Mouse (Mus musculus) cerebellum, adult 2 months (tissue): ENCODE data around the gene Med24. TPM values are rescaled to one million over a fixed set of nuclear protein-coding genes. Genes with fewer than 3 reads are reported as not detected.
A peak's percentile ranks its signal among the peaks of the same experiment; 100 is the strongest.

Source experiments
- DNase-seq, 2 experiments: peaks; one replicate each; pipeline ENCODE4 v3.0.0; 2021
- H3K27ac ChIP-seq: fragments of 200-500 bp; 2 replicates; pipeline ENCODE4 v1.5.1; 2012; ENCODE audit warnings: low read length, control low read depth, inconsistent platforms; ENCODE audit not compliant: insufficient read depth
- H3K27me3 ChIP-seq: fragments of 200-500 bp; 2 replicates; pipeline ENCODE4 v1.6.1; 2012; ENCODE audit warnings: inconsistent platforms, mild to moderate bottlenecking, low read length, moderate library complexity; ENCODE audit not compliant: control insufficient read depth, insufficient read depth
- H3K4me1 ChIP-seq: fragments of 200-500 bp; 2 replicates; pipeline ENCODE4 v1.6.1; 2011; ENCODE audit warnings: low read length; ENCODE audit not compliant: control insufficient read depth, insufficient read depth
- H3K4me3 ChIP-seq: fragments of 200-500 bp; replicated peaks from 2 replicates; pipeline ENCODE3; 2011; ENCODE audit warnings: mild to moderate bottlenecking, low read depth, low read length, control low read depth; ENCODE audit not compliant: insufficient read depth
- CTCF ChIP-seq: fragments of 200-500 bp; IDR thresholded peaks from 2 replicates; pipeline ENCODE4 v1.5.1; 2011; ENCODE audit warnings: low read depth, mild to moderate bottlenecking, control low read depth, low read length, moderate library complexity, borderline replicate concordance; ENCODE audit not compliant: insufficient read depth
- POLR2A ChIP-seq: fragments of 200-500 bp; IDR thresholded peaks from 2 replicates; pipeline ENCODE4 v1.6.1; 2011; ENCODE audit warnings: low read length, control low read depth, borderline replicate concordance; ENCODE audit not compliant: insufficient read depth
- WGBS: fragments of 180-500 bp; shearing (Covaris S2); methylation state at CpG from one replicate; pipeline ENCODE4 v1.1.7; 2018; 5-methylcytosine and 5-hydroxymethylcytosine counted together
- polyA plus RNA-seq: library from polyadenylated mRNA; depleted of rRNA; stranded (reverse); fragments of >200 nt; gene quantifications from 2 replicates; pipeline ENCODE4 v1.2.3, GENCODE M21; 2012

Gene Med24
- polyA plus RNA-seq, 1 experiment: 105 TPM

GRCm38 (mm10) chr11:98707401-98708281 is 21.6 kb downstream of the Med24 start:
- WGBS: 85% methylated on average over 22 of the region's 22 CpGs
- Histone ChIP-seq H3K27me3 (no peaks in the 10 kb centered on the region), H3K4me3 (no peak overlapping the region), H3K27ac (no peak overlapping the region), H3K4me1 (peaks cover under 1% of the 10 kb centered on the region; the same call in 1 of the 2 replicates)
- DNase-seq: no peak
- TF ChIP-seq POLR2A (no peak), CTCF (no peak)

- TF ChIP-seq CTCF (no peak), POLR2A (no peak)
- DNase-seq: no peak
- Histone ChIP-seq H3K4me3 (no peak overlapping the region), H3K27ac (no peak overlapping the region), H3K27me3 (no peaks in the 10 kb centered on the region), H3K4me1 (peaks cover 10% of the 10 kb centered on the region)
- 87% methylated on average over 10 of the region's 10 CpGs for WGBS
Measured at GRCm38 (mm10) chr11:98705021-98705420, 24.2 kb downstream of the Med24 start.

GRCm38 (mm10) chr11:98702323-98702722 is 26.9 kb downstream of the Med24 start:
- H3K4me3 ChIP-seq: no peak overlapping the region
- H3K27ac ChIP-seq: no peak overlapping the region
- H3K4me1 ChIP-seq: peaks cover 11% of the 10 kb centered on the region
- 37% methylated on average over 5 of the region's 5 CpGs for WGBS
- TF ChIP-seq CTCF (no peak), POLR2A (no peak)
- no peak for DNase-seq
- no peaks in the 10 kb centered on the region for H3K27me3 ChIP-seq

GRCm38 (mm10) chr11:98701213-98701670 is 28.0 kb downstream of the Med24 start, which contains the start of gene Csf3:
TSS of gene Csf3 (plus strand) at chr11:98701263.
- TF ChIP-seq POLR2A: no peak
- no peak for TF ChIP-seq CTCF

GRCm38 (mm10) chr11:98699911-98700310 is 29.3 kb downstream of the Med24 start:
- no peaks in the 10 kb centered on the region for H3K27me3 ChIP-seq
- WGBS: 34% methylated on average over 4 of the region's 4 CpGs
- peaks cover 11% of the 10 kb centered on the region for H3K4me1 ChIP-seq
- no peak overlapping the region for H3K27ac ChIP-seq
- peak; percentile 76 to 86 for DNase-seq
- H3K4me3 ChIP-seq: no peak overlapping the region
- TF ChIP-seq CTCF: peak; percentile 92
- TF ChIP-seq POLR2A: no peak

More at GRCm38 (mm10) chr11:98701213-98701670, 28.0 kb downstream of the Med24 start, which contains the start of gene Csf3:
- Histone ChIP-seq H3K4me1 (peaks cover 11% of the 10 kb centered on the region), H3K27me3 (no peaks in the 10 kb centered on the region), H3K4me3 (no peak within 1 kb of the TSS), H3K27ac (no peak within 1 kb of the TSS)
- no peak for DNase-seq
- 69% methylated on average over 10 of the region's 10 CpGs for WGBS

GRCm38 (mm10) chr11:98698849-98699640 is 30.2 kb downstream of the Med24 start:
- Histone ChIP-seq H3K27me3 (no peaks in the 10 kb centered on the region), H3K4me1 (peaks cover 11% of the 10 kb centered on the region), H3K4me3 (no peak overlapping the region), H3K27ac (no peak overlapping the region)
- DNase-seq: no peak
- 43% methylated on average over 16 of the region's 16 CpGs for WGBS
- TF ChIP-seq POLR2A (no peak), CTCF (no peak)

- H3K4me3 ChIP-seq: no peak overlapping the region
- no peak for DNase-seq
- no peak overlapping the region for H3K27ac ChIP-seq
- TF ChIP-seq CTCF (no peak), POLR2A (no peak)
- H3K4me1 ChIP-seq: peaks cover 5% of the 10 kb centered on the region
- WGBS: 84% methylated on average over 12 of the region's 12 CpGs
- H3K27me3 ChIP-seq: no peaks in the 10 kb centered on the region
Measured at GRCm38 (mm10) chr11:98697225-98697624, 32.0 kb downstream of the Med24 start.
